Mouse (Mus musculus): ENCODE measurements around the gene Zfp524. TPM values are rescaled to one million over a fixed set of nuclear protein-coding genes. Genes with fewer than 3 reads are reported as not detected.

The Zfp524 gene
- 12.8 and 14.1 TPM in 2 replicates for polyA plus RNA-seq (2015; fragmentation: Nextera tagmentation; extraction: Ambion mirVana)

- peak within 1 kb of the TSS; percentile 76 for H3K4me3 ChIP-seq (replicated peaks; ENCODE audit: low read depth, low read length)
- under 1% methylated on average over 42 of the region's 42 CpGs for WGBS
- peak; percentile 84 for ATAC-seq (replicated peaks; ENCODE audit: low FRiP score, low read depth)
- no peak for TF ChIP-seq CTCF (IDR thresholded peaks at IDR 0.05; ENCODE audit: low read depth)
- H3K27me3 ChIP-seq (ENCODE audit: insufficient read depth, low read length), result no peaks in the 10 kb centered on the region
- H3K4me1 ChIP-seq (replicated peaks; ENCODE audit: insufficient read depth, low read length), result 0 out of 2 replicates have a peak, but pooled peaks cover 7% of the 10 kb centered on the region
- peak within 1 kb of the TSS; percentile 65 for H3K4me2 ChIP-seq (ENCODE audit: low read length)
- H3K9me3 ChIP-seq (replicated peaks; ENCODE audit: low read length), result no peaks in the 10 kb centered on the region
- H3K27ac ChIP-seq, result peak within 1 kb of the TSS; percentile 99
- peak within 1 kb of the TSS; percentile 78 for H3K9ac ChIP-seq (ENCODE audit: low read depth, low read length)
- peak; percentile 98 for DNase-seq (ENCODE audit: low spot score)
- peaks cover 32% of the 10 kb centered on the region for H3K36me3 ChIP-seq (ENCODE audit: insufficient read depth, low read length)
These were observed at the start of gene Zfp524, which contains the start of gene Fiz1 for GRCm38 (mm10) chr7:5014251-5015117. Zfp524 (plus strand) TSS chr7:5014415. Fiz1 (minus strand) TSS chr7:5014697.

DNA sequence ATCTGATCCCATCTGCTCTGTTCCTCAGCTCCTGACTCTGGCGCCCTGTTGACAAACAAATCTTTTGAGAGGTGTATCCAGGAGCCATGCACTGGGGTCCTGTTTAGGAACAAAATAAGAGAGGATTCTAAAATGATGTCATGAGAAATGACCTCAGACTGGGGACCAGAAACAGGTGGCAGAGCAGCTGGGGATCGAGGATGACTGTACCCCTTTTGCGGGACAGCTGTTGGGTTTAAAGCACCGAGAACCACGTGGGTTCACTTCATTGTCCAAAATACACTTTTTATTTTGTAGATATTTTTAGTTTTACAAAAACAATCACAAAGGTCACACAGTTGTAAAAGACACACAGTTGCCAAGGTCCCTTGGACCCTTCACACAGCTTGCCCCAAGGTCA lies 49.2 kb upstream of the Zfp524 start:
- ATAC-seq (replicated peaks; ENCODE audit: low FRiP score, low read depth) (no peak), DNase-seq (ENCODE audit: low spot score) (no peak)
- no peak overlapping the region for H3K4me3 ChIP-seq (replicated peaks; ENCODE audit: low read depth, low read length)
- H3K9me3 ChIP-seq (replicated peaks; ENCODE audit: low read length), result no peaks in the 10 kb centered on the region
- no peaks in the 10 kb centered on the region for H3K27me3 ChIP-seq (ENCODE audit: insufficient read depth, low read length)
- TF ChIP-seq CTCF (IDR thresholded peaks at IDR 0.05; ENCODE audit: low read depth), result no peak
- H3K4me1 ChIP-seq (replicated peaks; ENCODE audit: insufficient read depth, low read length), result no peaks in the 10 kb centered on the region
- no peak overlapping the region for H3K27ac ChIP-seq
- no peaks in the 10 kb centered on the region for H3K36me3 ChIP-seq (ENCODE audit: insufficient read depth, low read length)
- H3K4me2 ChIP-seq (ENCODE audit: low read length), result no peak overlapping the region
- WGBS, result 86% methylated on average over 5 of the region's 5 CpGs
- H3K9ac ChIP-seq (ENCODE audit: low read depth, low read length), result no peak overlapping the region

DNA sequence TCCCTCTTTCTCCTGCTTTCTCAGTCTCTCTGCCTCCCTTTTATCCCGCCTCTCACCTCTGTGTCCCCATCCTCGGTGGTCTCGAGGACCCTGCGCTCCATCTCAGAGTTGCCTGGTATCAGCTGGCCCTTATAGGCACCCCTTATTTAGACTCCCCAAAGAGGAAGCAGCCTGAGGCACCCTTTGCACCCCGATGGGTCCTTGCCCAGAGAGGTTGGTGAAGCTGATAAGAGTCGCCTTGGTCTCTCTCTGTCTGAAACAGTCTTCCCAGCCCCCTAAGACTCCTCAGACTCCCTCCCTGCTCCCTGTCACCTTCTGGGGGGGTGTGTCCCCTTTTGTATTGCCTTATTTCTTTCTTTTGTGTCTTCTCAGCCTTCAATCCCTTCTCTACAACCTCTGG lies 43.1 kb upstream of the Zfp524 start, which contains the start of gene Sbk3:
TSS of gene Sbk3 (minus strand) at position 101 of the 400 bp plus-strand sequence.
- no peaks in the 10 kb centered on the region for H3K9me3 ChIP-seq (replicated peaks; ENCODE audit: low read length)
- H3K27ac ChIP-seq, result no peak within 1 kb of the TSS
- WGBS, result 41% methylated on average over 6 of the region's 6 CpGs
- DNase-seq (ENCODE audit: low spot score), result no peak
- 0 out of 2 replicates have a peak, but pooled peaks cover 3% of the 10 kb centered on the region for H3K4me1 ChIP-seq (replicated peaks; ENCODE audit: insufficient read depth, low read length)
- ATAC-seq (replicated peaks; ENCODE audit: low FRiP score, low read depth), result no peak
- H3K4me2 ChIP-seq (ENCODE audit: low read length), result no peak within 1 kb of the TSS
- no peak within 1 kb of the TSS for H3K4me3 ChIP-seq (replicated peaks; ENCODE audit: low read depth, low read length)
- H3K9ac ChIP-seq (ENCODE audit: low read depth, low read length), result no peak within 1 kb of the TSS
- TF ChIP-seq CTCF (IDR thresholded peaks at IDR 0.05; ENCODE audit: low read depth), result no peak
- H3K36me3 ChIP-seq (ENCODE audit: insufficient read depth, low read length), result no peaks in the 10 kb centered on the region
- H3K27me3 ChIP-seq (ENCODE audit: insufficient read depth, low read length), result no peaks in the 10 kb centered on the region

DNA sequence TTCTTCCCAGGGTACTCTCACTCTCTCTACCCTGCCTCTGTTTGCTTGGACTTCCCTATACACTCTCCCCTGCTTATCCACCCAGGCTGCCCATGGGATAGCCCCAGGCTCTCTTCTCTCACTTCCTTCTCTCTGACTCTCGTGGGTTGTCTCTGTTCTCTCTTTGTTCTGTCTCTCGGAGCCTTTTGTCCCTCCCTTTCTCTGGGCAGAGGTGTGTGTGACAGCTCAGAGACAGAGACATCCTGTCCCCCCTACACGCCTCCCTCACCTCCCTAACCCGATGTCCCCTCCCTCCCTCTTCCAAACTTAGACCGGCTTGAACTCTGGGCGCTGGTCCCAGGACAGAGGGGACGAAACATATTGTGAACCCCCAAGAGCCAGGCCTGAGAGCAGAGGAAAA lies 42.5 kb upstream of the Zfp524 start:
- H3K36me3 ChIP-seq (ENCODE audit: insufficient read depth, low read length), result no peaks in the 10 kb centered on the region
- H3K9ac ChIP-seq (ENCODE audit: low read depth, low read length), result no peak overlapping the region
- no peak for ATAC-seq (replicated peaks; ENCODE audit: low FRiP score, low read depth)
- H3K27me3 ChIP-seq (ENCODE audit: insufficient read depth, low read length), result no peaks in the 10 kb centered on the region
- WGBS, result 25% methylated on average over 7 of the region's 7 CpGs
- peak; percentile 2 for DNase-seq (ENCODE audit: low spot score)
- 0 out of 2 replicates have a peak, but pooled peaks cover 3% of the 10 kb centered on the region for H3K4me1 ChIP-seq (replicated peaks; ENCODE audit: insufficient read depth, low read length)
- no peak overlapping the region for H3K27ac ChIP-seq
- no peak overlapping the region for H3K4me2 ChIP-seq (ENCODE audit: low read length)
- H3K4me3 ChIP-seq (replicated peaks; ENCODE audit: low read depth, low read length), result no peak overlapping the region
- H3K9me3 ChIP-seq (replicated peaks; ENCODE audit: low read length), result no peaks in the 10 kb centered on the region
- no peak for TF ChIP-seq CTCF (IDR thresholded peaks at IDR 0.05; ENCODE audit: low read depth)

DNA sequence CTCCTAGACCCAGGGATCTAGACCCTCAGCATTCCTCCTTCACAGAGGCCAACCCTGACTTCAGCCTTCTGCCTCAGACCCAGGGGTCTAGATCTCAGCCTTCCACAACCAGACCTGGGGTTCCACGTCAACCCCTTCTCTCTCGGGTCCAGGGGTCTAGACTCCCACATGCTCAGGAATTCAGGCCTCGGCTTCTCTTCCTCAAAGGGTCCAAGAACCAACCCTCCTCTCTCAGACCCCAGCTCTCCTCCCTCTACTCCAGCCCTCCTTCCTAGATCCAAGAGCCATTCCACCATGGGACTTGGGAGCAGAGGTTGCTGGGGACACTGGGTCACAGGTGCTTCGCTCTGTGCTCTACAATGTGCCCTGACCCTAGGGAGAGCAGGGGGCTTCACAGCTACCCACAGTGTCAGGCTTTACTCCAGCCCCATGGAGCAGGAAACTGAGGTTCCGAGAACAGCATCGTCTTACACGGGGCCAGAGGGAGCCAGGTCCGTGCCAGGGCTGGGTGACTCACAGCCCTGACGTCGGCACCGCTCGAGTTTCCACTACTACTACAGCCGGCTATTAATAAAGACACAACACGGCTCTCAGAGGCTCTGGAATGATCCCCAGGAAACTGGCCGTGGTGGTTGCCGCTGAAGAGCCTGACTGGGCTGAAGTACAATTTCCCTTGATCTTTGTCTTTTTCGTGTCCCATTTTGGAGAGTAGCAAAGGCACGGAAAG lies 41.7 kb upstream of the Zfp524 start:
- no peaks in the 10 kb centered on the region for H3K36me3 ChIP-seq (ENCODE audit: insufficient read depth, low read length)
- DNase-seq (ENCODE audit: low spot score) (peak; percentile 8), ATAC-seq (replicated peaks; ENCODE audit: low FRiP score, low read depth) (no peak)
- TF ChIP-seq CTCF (IDR thresholded peaks at IDR 0.05; ENCODE audit: low read depth), result no peak
- no peaks in the 10 kb centered on the region for H3K27me3 ChIP-seq (ENCODE audit: insufficient read depth, low read length)
- no peak overlapping the region for H3K4me2 ChIP-seq (ENCODE audit: low read length)
- no peak overlapping the region for H3K9ac ChIP-seq (ENCODE audit: low read depth, low read length)
- H3K4me1 ChIP-seq (replicated peaks; ENCODE audit: insufficient read depth, low read length), result 0 out of 2 replicates have a peak, but pooled peaks cover 3% of the 10 kb centered on the region
- 52% methylated on average over 18 of the region's 18 CpGs for WGBS
- no peaks in the 10 kb centered on the region for H3K9me3 ChIP-seq (replicated peaks; ENCODE audit: low read length)
- no peak overlapping the region; the same call in 1 of the 2 replicates for H3K27ac ChIP-seq
- H3K4me3 ChIP-seq (replicated peaks; ENCODE audit: low read depth, low read length), result no peak overlapping the region

- no peak for DNase-seq (ENCODE audit: low spot score)
- Histone ChIP-seq H3K4me1 (replicated peaks; ENCODE audit: insufficient read depth, low read length) (0 out of 2 replicates have a peak, but pooled peaks cover 3% of the 10 kb centered on the region), H3K4me3 (replicated peaks; ENCODE audit: low read depth, low read length) (no peak overlapping the region), H3K27me3 (ENCODE audit: insufficient read depth, low read length) (no peaks in the 10 kb centered on the region), H3K36me3 (ENCODE audit: insufficient read depth, low read length) (no peaks in the 10 kb centered on the region), H3K27ac (no peak overlapping the region), H3K9me3 (replicated peaks; ENCODE audit: low read length) (no peaks in the 10 kb centered on the region), H3K4me2 (ENCODE audit: low read length) (no peak overlapping the region), H3K9ac (ENCODE audit: low read depth, low read length) (no peak overlapping the region)
- WGBS, result 57% methylated on average over 4 of the region's 4 CpGs
- TF ChIP-seq CTCF (IDR thresholded peaks at IDR 0.05; ENCODE audit: low read depth), result no peak
- no peak for ATAC-seq (replicated peaks; ENCODE audit: low FRiP score, low read depth)
These were observed 38.8 kb upstream of the Zfp524 start for GRCm38 (mm10) chr7:4975455-4975854.

All from kidney, postnatal 0 days (tissue).